Mouse (Mus musculus): ENCODE data around the gene Mitf.

- TF ChIP-seq POLR2A (IDR thresholded peaks at IDR 0.05; ENCODE audit: borderline replicate concordance, insufficient read depth, low read length) (no peak), CTCF (IDR thresholded peaks at IDR 0.05; ENCODE audit: borderline replicate concordance, insufficient read depth, low read depth, low read length) (no peak)
Observed at GRCm38 (mm10) chr6:97881935-97882334, 75.1 kb downstream of the Mitf start.

Measured in cerebellum, adult 2 months (tissue).